Mouse (Mus musculus) myocyte (in vitro differentiated cells): ENCODE data around the gene Rtn2. TPM values are rescaled to one million over a fixed set of nuclear protein-coding genes. Genes with fewer than 3 reads are reported as not detected.

ENCODE experiments used
- H3K27me3 ChIP-seq: one replicate; pipeline ENCODE4 v1.6.1; 2011; ENCODE audit not compliant: control insufficient read depth, insufficient read depth, insufficient read length
- H3K36me3 ChIP-seq: one replicate; pipeline ENCODE4 v1.6.1; 2011; ENCODE audit not compliant: control insufficient read depth, insufficient read depth
- H3K4me2 ChIP-seq: one replicate; pipeline ENCODE4 v1.6.1; 2011; ENCODE audit warnings: low read depth, control low read depth
- H3K4me3 ChIP-seq: one replicate; pipeline ENCODE4 v1.5.1; 2011; ENCODE audit warnings: mild to moderate bottlenecking, control low read depth, moderate library complexity
- H3K79me2 ChIP-seq: one replicate; pipeline ENCODE4 v1.6.1; 2011; ENCODE audit not compliant: control insufficient read depth, insufficient read depth
- H3ac ChIP-seq: one replicate; pipeline ENCODE4 v1.6.1; 2011; ENCODE audit not compliant: control insufficient read depth, insufficient read length
- CEBPB ChIP-seq: IDR thresholded peaks from 2 replicates; pipeline ENCODE4 v1.6.1; 2011; ENCODE audit warnings: mild to moderate bottlenecking, moderate library complexity; ENCODE audit not compliant: poor library complexity, insufficient read depth, severe bottlenecking
- E2F4 ChIP-seq: IDR thresholded peaks from one replicate; pipeline ENCODE4 v1.6.1; 2011; ENCODE audit warnings: mild to moderate bottlenecking, control low read depth, moderate library complexity; ENCODE audit not compliant: insufficient read depth
- MAX ChIP-seq: IDR thresholded peaks from one replicate; pipeline ENCODE4 v1.6.1; 2011; ENCODE audit warnings: low read depth, mild to moderate bottlenecking, control low read depth
- MYOD1 ChIP-seq, 3 experiments: IDR thresholded peaks; one replicate each; pipeline ENCODE4 v1.6.1; 2011; ENCODE audit warnings: control low read depth in 2 of 3, low read depth in 2 of 3, mild to moderate bottlenecking in 2 of 3, moderate library complexity in 1 of 3; ENCODE audit not compliant: insufficient read length in 2 of 3, control insufficient read depth in 1 of 3
- MYOG ChIP-seq, 3 experiments: IDR thresholded peaks; one replicate each; pipeline ENCODE4 v1.6.1; 2011; ENCODE audit warnings: control low read depth in 2 of 3, low read depth in 2 of 3, mild to moderate bottlenecking in 2 of 3; ENCODE audit not compliant: insufficient read length in 2 of 3, control insufficient read depth in 1 of 3, insufficient read depth in 1 of 3
- POLR2A ChIP-seq: IDR thresholded peaks from one replicate; pipeline ENCODE4 v1.6.1; 2011; ENCODE audit warnings: low read depth, mild to moderate bottlenecking, control low read depth, moderate library complexity; ENCODE audit not compliant: insufficient read length
- POLR2AphosphoS2 ChIP-seq: IDR thresholded peaks from one replicate; pipeline ENCODE4 v1.6.1; 2011; ENCODE audit warnings: low read depth, control low read depth; ENCODE audit not compliant: insufficient read length
- REST ChIP-seq: IDR thresholded peaks from one replicate; pipeline ENCODE4 v1.6.1; 2011; ENCODE audit warnings: mild to moderate bottlenecking, control low read depth, moderate library complexity; ENCODE audit not compliant: insufficient read depth, insufficient read length
- SRF ChIP-seq: IDR thresholded peaks from one replicate; pipeline ENCODE4 v1.6.1; 2011; ENCODE audit warnings: low read depth; ENCODE audit not compliant: control insufficient read depth, insufficient read length
- TCF12 ChIP-seq: IDR thresholded peaks from one replicate; pipeline ENCODE4 v1.6.1; 2011; ENCODE audit warnings: mild to moderate bottlenecking, control low read depth; ENCODE audit not compliant: poor library complexity, insufficient read depth, severe bottlenecking
- TCF3 ChIP-seq: IDR thresholded peaks from one replicate; pipeline ENCODE4 v1.6.1; 2011; ENCODE audit warnings: low read depth, control low read depth; ENCODE audit not compliant: insufficient read length
- USF1 ChIP-seq: IDR thresholded peaks from one replicate; pipeline ENCODE4 v1.6.1; 2011; ENCODE audit warnings: low read depth, mild to moderate bottlenecking, control low read depth, moderate library complexity
- polyA plus RNA-seq: library from polyadenylated mRNA; unstranded; fragments of >200 nt; fragmentation: generic; extraction: Trizol; gene quantifications from one replicate; pipeline ENCODE4 v1.2.1, GENCODE M21; 2012; ENCODE audit warnings: missing spikeins

The Rtn2 gene
- polyA plus RNA-seq, 1 experiment: 340 TPM

DNA sequence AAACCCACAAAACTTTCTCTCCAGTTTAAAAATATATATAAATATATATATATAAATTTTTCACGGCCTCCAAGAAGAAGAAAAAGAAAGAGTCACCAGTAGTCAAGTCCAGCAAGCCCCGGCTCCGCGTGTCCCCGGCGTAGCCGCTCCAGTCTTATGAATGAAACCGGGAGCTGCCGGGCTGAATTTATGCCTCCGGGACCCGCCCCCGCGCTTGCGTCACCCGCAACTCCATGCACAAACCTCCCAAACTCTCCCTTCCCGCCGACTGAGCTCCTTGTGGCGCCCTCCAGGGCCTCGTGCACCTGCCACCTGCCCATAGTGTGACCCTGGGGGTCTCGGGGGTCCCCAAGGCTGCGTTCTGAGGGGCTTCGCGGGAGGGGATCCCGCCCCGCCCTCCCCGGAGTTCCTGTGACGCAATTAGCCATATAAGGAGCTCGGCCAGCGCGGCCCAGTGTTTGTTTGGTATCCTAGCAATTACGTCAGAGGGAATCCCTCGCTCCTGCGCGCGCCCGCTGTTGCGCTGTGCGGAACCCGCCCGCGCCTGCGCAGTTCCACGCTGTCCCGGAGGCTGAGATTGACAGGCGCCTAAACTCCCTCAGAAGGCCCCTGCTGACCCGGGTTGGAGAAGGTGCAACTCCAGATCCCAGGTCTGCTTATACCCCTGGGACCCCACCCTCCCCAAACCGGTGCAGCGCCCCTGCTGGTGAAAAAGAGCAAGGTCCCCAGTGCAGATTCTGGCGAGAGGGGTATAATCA lies 27.6 kb downstream of the Rtn2 start, which contains the start of gene Fosb:
Gene Fosb, minus strand, starts transcription at position 168 of the 758 bp plus-strand sequence.
- Histone ChIP-seq H3K27me3 (no peaks in the 10 kb centered on the region), H3K36me3 (no peaks in the 10 kb centered on the region), H3K4me3 (peak within 1 kb of the TSS; percentile 65), H3K4me2 (peak within 1 kb of the TSS; percentile 100), H3K79me2 (no peaks in the 10 kb centered on the region), H3ac (peak within 1 kb of the TSS; percentile 13)
- TF ChIP-seq SRF (peak; percentile 98), E2F4 (peak; percentile 40), POLR2AphosphoS2 (no peak), MAX (no peak), REST (no peak), CEBPB (0 out of 2 replicates have a peak, but pooled peaks have one; percentile 13), TCF3 (no peak), POLR2A (peak; percentile 52), MYOG (IDR thresholded peaks at IDR 0.05; ENCODE audit: control insufficient read depth in 1 of 3, insufficient read depth in 1 of 3, insufficient read length in 2 of 3, low read depth in 2 of 3) (no peak), MYOD1 (IDR thresholded peaks at IDR 0.05; ENCODE audit: control insufficient read depth in 1 of 3, insufficient read length in 2 of 3, low read depth in 2 of 3) (no peak), TCF12 (no peak), USF1 (no peak)

DNA sequence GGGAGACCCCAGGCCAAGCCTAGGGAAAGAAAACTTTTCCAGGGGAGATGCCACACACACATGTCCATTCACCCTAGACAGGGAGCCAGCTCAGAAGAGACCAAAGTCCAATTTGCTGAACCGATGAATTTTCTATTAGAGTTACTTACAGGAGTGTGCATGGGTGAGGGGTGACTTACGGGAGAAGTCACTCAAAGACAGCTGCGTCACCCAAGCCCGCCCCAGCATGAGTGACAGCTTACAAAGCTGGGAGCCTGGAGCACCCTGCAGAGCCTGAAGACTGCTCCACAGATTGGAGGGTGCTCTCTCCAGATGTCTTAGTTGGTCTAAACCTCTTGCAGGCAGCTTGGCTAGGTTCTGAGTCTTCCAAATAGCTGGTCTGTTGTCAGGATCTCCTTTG lies 29.6 kb downstream of the Rtn2 start:
- H3K79me2 ChIP-seq: no peaks in the 10 kb centered on the region
- no peak overlapping the region for H3K4me2 ChIP-seq
- H3ac ChIP-seq: no peak overlapping the region
- TF ChIP-seq MYOG (IDR thresholded peaks at IDR 0.05; ENCODE audit: control insufficient read depth in 1 of 3, insufficient read depth in 1 of 3, insufficient read length in 2 of 3, low read depth in 2 of 3) (no peak), REST (no peak), CEBPB (no peak), E2F4 (no peak), TCF3 (no peak), MAX (no peak), TCF12 (no peak), POLR2A (no peak), MYOD1 (IDR thresholded peaks at IDR 0.05; ENCODE audit: control insufficient read depth in 1 of 3, insufficient read length in 2 of 3, low read depth in 2 of 3) (no peak), USF1 (no peak), SRF (no peak), POLR2AphosphoS2 (no peak)
- H3K27me3 ChIP-seq: no peaks in the 10 kb centered on the region
- H3K36me3 ChIP-seq: no peaks in the 10 kb centered on the region
- H3K4me3 ChIP-seq: no peak overlapping the region

DNA sequence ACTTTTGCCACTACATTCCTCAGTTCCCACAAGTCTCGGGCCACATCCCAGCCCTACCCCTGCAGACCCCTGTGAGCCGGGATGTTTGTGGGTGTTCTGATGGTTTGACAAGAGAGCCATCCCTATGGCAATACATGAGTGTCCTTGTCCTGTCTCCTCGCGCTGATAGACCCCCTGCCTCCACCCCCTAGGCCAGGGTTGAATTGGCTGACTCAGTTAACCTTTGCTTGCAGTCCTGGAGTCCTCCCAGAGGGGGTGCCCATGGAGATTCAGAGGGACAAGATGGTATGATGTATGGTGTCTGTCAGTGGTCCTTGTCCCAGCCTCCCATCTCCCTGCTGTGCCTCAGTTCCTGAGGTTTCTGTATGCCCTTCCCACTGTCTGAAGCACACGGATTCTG lies 31.6 kb downstream of the Rtn2 start:
- no peak overlapping the region for H3K4me2 ChIP-seq
- H3K4me3 ChIP-seq: no peak overlapping the region
- no peak overlapping the region for H3ac ChIP-seq
- H3K27me3 ChIP-seq: no peaks in the 10 kb centered on the region
- no peaks in the 10 kb centered on the region for H3K36me3 ChIP-seq
- TF ChIP-seq MYOD1 (IDR thresholded peaks at IDR 0.05; ENCODE audit: control insufficient read depth in 1 of 3, insufficient read length in 2 of 3, low read depth in 2 of 3) (no peak), USF1 (no peak), E2F4 (no peak), SRF (no peak), POLR2A (no peak), TCF12 (no peak), CEBPB (no peak), MYOG (IDR thresholded peaks at IDR 0.05; ENCODE audit: control insufficient read depth in 1 of 3, insufficient read depth in 1 of 3, insufficient read length in 2 of 3, low read depth in 2 of 3) (no peak), POLR2AphosphoS2 (no peak), MAX (no peak), REST (no peak)
- H3K79me2 ChIP-seq: no peaks in the 10 kb centered on the region

DNA sequence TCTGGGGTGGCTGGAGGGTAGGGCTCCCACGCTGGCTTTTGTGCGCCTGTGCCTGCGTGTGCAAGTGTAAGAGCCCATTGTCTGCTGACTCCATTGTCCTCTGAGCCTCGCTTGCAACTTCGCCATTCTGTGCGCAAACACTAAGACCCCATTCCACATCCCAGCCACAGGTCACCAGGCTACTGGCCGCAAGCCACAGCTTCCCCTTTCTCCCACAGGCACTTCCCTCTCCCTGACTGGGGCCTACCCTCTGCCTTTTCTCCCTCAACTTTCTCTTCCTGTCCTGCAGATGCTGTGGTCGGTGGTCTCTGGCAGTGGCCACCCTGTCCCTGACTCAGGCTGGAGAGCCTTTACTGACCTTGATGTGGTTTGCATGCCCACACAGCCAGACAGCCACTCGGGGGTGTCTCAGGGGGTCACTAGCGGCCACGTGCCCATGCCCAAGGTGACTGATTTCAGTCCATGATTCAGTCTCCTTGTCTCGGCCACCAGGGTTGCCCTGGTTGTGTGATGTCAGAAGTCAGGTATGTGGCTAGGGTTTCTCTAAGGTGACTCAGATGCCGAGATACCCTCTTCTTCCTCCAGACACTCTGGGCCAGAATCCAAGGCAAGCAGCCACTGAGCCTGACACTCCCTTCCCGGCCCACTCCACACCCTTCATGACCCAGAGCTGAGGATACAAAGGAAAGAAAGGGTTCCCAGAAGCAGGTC lies 34.2 kb downstream of the Rtn2 start:
- Histone ChIP-seq H3K4me3 (no peak overlapping the region), H3K79me2 (no peaks in the 10 kb centered on the region), H3K27me3 (no peaks in the 10 kb centered on the region), H3K4me2 (peak overlapping the region; percentile 62), H3K36me3 (no peaks in the 10 kb centered on the region), H3ac (no peak overlapping the region)
- TF ChIP-seq MAX (no peak), MYOG (IDR thresholded peaks at IDR 0.05; ENCODE audit: control insufficient read depth in 1 of 3, insufficient read depth in 1 of 3, insufficient read length in 2 of 3, low read depth in 2 of 3) (no peak), REST (no peak), MYOD1 (IDR thresholded peaks at IDR 0.05; ENCODE audit: control insufficient read depth in 1 of 3, insufficient read length in 2 of 3, low read depth in 2 of 3) (peak in 1 of 3 experiments; percentile 16), CEBPB (no peak), TCF12 (no peak), POLR2A (no peak), TCF3 (no peak), USF1 (peak; percentile 65), E2F4 (no peak)
